Mouse (Mus musculus) midbrain, postnatal 0 days (tissue): ENCODE results near the gene Tmem185b. TPM values are rescaled to one million over a fixed set of nuclear protein-coding genes. Genes with fewer than 3 reads are reported as not detected.

Experiments
- ATAC-seq: fragments of 200-750 bp; cut with Nextera tagmentation; 2 replicates; pipeline ENCODE4 v1.8.0; 2017; ENCODE audit warnings: moderate number of reproducible peaks, mild to moderate bottlenecking, moderate TSS enrichment, moderate library complexity; ENCODE audit not compliant: low FRiP score
- DNase-seq: peaks from one replicate; pipeline ENCODE4 v3.0.0-alpha.2; 2015; ENCODE audit warnings: low spot score
- H3K27ac ChIP-seq: fragments of 300-500 bp; sonication (generic); 2 replicates; pipeline ENCODE4 v1.5.1; 2014; ENCODE audit warnings: low read depth, mild to moderate bottlenecking, low read length, mixed read lengths
- H3K27me3 ChIP-seq: fragments of 300-500 bp; sonication (generic); 2 replicates; pipeline ENCODE4 v1.6.1; 2014; ENCODE audit warnings: low read length, control low read depth, mixed read lengths; ENCODE audit not compliant: insufficient read depth
- H3K36me3 ChIP-seq: fragments of 300-500 bp; sonication (generic); 2 replicates; pipeline ENCODE4 v1.6.1; 2014; ENCODE audit warnings: low read length, control low read depth, mixed read lengths; ENCODE audit not compliant: insufficient read depth
- H3K4me1 ChIP-seq: fragments of 300-500 bp; sonication (generic); 2 replicates; pipeline ENCODE4 v1.6.1; 2014; ENCODE audit warnings: mild to moderate bottlenecking, control low read depth, antibody characterized with exemption, low read length, mixed read lengths; ENCODE audit not compliant: insufficient read depth
- H3K4me2 ChIP-seq: fragments of 300-500 bp; sonication (generic); 2 replicates; pipeline ENCODE4 v1.6.1; 2014; ENCODE audit warnings: low read depth, mild to moderate bottlenecking, low read length, mixed read lengths; ENCODE audit not compliant: poor library complexity, severe bottlenecking
- H3K4me3 ChIP-seq: fragments of 300-500 bp; sonication (generic); 2 replicates; pipeline ENCODE4 v1.5.1; 2014; ENCODE audit warnings: low read depth, mild to moderate bottlenecking, low read length, moderate library complexity
- H3K9ac ChIP-seq: fragments of 300-500 bp; sonication (generic); replicated peaks from 2 replicates; pipeline ENCODE4 v1.6.1; 2014; ENCODE audit warnings: mild to moderate bottlenecking, low read length, moderate library complexity, mixed read lengths; ENCODE audit not compliant: poor library complexity, severe bottlenecking
- H3K9me3 ChIP-seq: fragments of 300-500 bp; sonication (generic); 2 replicates; pipeline ENCODE4 v1.6.1; 2016; ENCODE audit warnings: low read length, control low read depth
- CTCF ChIP-seq: IDR thresholded peaks from 2 replicates; pipeline ENCODE4 v1.5.1; 2016; ENCODE audit warnings: antibody characterized with exemption, mild to moderate bottlenecking
- WGBS: fragments of 180-500 bp; shearing (Covaris S2); extraction: QIAGEN DNeasy Blood & Tissue Kit; methylation state at CpG from one replicate; pipeline ENCODE4 v1.1.7; 2014; 5-methylcytosine and 5-hydroxymethylcytosine counted together
- polyA plus RNA-seq: library from polyadenylated mRNA; unstranded; fragments of >200 nt; fragmentation: Nextera tagmentation; extraction: Ambion mirVana; gene quantifications from 2 replicates; pipeline ENCODE4 v1.2.1, GENCODE M21; 2015
- total RNA-seq: library from RNA; depleted of rRNA; stranded (reverse); fragments of >200 nt; gene quantifications from 2 replicates; pipeline ENCODE4 v1.2.3, GENCODE M21; 2014; rRNA removed

Gene Tmem185b
- total and polyA plus RNA-seq, 2 experiments from 2014 or later, result 12.6 to 22.7 TPM

GRCm38 (mm10) chr1:119570134-119570533, 44.2 kb downstream of the Tmem185b start:
- Histone ChIP-seq H3K27me3 (no peaks in the 10 kb centered on the region), H3K4me1 (no peaks in the 10 kb centered on the region), H3K4me3 (no peak overlapping the region), H3K9me3 (no peaks in the 10 kb centered on the region), H3K36me3 (peaks cover 4% of the 10 kb centered on the region; the same call in 1 of the 2 replicates), H3K4me2 (no peak overlapping the region), H3K9ac (no peak overlapping the region), H3K27ac (no peak overlapping the region)
- WGBS, result 79% methylated on average over 1 of the region's 1 CpGs
- no peak for TF ChIP-seq CTCF
- DNase-seq (no peak), ATAC-seq (no peak)

Other genes starting within 250 kb of the Tmem185b start
- 4.1 and 5.1 TPM in 2 replicates for gene Inhbb, start 103.9 kb upstream of the Tmem185b start, total RNA-seq
- gene Inhbb, start 103.9 kb upstream of the Tmem185b start, polyA plus RNA-seq, result 2.2 and 2.6 TPM in 2 replicates
- 38.1 and 41.9 TPM in 2 replicates for gene Ralb, start 21.4 kb upstream of the Tmem185b start, total RNA-seq
- 63.2 and 65.1 TPM in 2 replicates for gene Ralb, start 21.4 kb upstream of the Tmem185b start, polyA plus RNA-seq
- 12.8 and 17.9 TPM in 2 replicates for gene Epb41l5, start 122.8 kb downstream of the Tmem185b start, total RNA-seq
- gene Epb41l5, start 122.8 kb downstream of the Tmem185b start, polyA plus RNA-seq, result 12.2 and 13.5 TPM in 2 replicates